Mouse (Mus musculus) right cerebral cortex, postnatal 4 days (tissue): ENCODE measurements around the gene Ugcg.
"Not testable (repeated sequence)": the region's sequence is repeated elsewhere in the genome, so short reads cannot be mapped to it uniquely, and the experiment has no call there.

Experiments used
- DNase-seq: peaks from one replicate; pipeline ENCODE4 v3.0.0-alpha.2; 2022

The Ugcg gene

GRCm38 (mm10) chr4:59260871-59261515 is 71.9 kb downstream of the Ugcg start:
- DNase-seq, result no peak

DNA sequence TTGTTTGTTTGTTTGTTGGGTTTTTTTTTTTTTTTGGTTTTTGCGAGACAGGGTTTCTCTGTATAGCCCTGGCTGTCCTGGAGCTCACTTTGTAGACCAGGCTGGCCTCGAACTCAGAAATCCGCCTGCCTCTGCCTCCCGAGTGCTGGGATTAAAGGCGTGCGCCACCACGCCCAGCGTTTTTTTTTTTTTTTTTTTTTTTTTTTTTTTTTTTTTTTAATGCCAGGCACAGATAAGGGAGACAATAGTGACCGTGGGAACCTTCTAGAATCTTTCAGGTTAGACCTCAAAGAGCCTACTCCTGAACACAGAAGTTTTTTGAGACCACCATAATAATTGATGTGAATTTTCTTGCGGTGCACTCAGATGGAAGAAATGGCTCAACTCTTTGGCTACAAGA is 72.5 kb downstream of the Ugcg start:
- not testable (repeated sequence) for DNase-seq

DNA sequence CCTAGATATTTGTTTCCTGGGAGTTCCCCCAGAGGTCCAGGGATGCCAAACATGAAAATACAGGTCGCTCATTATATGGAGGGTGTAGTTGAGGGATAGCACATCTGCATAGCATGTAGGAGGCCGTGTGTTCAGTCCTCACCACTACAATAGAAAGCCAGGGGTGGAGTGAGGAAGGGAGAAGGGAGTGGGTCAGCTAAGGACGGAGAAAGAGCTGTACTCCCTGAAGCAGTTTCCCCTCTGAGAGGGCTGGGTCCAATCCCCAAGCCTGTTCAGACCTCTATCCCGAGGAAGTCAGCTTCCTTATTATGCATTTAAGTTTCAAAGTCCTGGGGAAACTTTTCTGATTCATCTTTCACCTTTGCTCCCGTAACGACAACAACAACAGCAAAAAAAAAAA is 73.1 kb downstream of the Ugcg start:
- no peak for DNase-seq

DNA sequence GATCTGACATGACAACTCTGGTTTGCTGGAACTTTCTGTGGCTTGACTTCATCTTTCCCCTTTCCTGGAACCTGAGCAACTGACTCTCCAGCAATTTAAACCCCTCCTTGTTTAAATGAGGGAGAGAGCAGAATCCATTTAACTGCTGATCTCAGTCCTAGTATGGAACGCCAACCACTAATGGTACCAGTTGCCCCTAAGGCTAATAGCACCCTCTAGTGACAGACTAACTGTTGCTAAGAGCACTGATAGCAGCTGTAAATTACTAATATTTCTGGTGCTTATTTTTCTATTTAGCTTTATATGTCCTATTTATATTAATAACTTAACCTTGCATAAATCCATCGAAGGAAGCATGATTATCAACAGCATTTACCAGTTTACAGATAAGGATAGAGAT is 74.4 kb downstream of the Ugcg start:
- DNase-seq, result no peak

DNA sequence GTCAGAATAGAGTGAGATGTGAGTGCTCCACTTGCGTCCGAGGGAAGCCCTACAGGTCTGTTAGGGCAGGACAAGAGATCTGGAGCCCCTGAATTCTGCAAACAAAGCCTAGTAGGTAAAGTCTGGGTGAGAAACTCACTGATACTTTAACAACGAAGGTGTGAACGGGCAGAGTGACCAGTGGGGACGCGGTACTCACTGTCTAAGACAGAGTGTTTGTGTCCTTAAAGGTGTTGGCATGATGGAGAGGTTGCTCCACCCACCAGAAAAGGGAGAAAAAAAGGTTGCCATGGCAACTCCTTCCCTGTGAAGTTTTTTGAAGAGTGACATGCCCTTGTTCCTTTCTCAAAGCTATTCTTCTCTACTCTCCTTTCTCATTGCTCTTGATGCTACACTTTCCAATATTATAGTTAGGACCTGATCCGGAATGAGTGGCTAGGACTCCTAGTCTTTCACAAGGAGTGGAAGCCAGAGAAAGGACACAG is 75.6 kb downstream of the Ugcg start:
- DNase-seq, result no peak

DNA sequence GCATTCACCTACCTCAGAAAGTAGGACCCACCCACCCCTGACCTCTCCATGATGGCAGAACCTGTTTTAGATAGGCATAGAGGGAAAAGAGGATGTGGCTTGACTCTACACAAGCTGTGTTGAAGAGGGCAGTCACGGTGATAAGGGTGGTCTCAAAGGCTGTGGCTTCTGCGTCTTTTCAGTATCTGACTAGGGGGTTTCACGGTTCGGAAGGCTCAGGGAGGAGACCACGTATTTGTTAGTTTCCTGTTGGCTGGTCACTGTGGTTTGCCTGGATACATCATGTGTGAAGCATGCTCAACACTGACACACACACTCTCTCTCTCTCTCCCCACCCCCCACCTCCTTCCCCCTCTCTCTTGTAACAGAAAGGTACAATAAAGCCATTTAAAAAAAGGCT is 76.1 kb downstream of the Ugcg start:
- no peak for DNase-seq

DNA sequence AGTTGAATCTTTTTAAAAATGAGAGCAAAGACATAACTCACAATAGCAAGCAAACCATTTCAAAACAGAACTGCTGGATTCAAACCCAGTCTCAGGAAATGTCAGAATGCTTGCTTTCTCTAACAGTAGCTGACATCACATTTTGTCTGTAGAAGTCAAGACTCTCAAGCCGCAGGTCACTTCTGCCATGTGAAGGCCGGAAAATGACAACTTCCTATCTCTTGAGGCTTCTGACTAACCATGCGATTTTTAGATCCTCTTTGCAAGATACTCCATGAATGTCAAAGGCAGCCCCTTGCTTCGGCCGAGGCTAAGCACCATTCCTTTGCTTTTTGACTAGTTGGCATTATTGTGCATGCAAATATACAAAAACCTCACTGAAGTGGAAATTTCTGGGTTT is 76.6 kb downstream of the Ugcg start:
- DNase-seq, result no peak
